Mouse (Mus musculus) limb, embryonic 15.5 days (tissue): Measurements from ENCODE around the gene Arhgap22. TPM values are rescaled to one million over a fixed set of nuclear protein-coding genes. Genes with fewer than 3 reads are reported as not detected.
A peak's percentile ranks its signal among the peaks of the same experiment; 100 is the strongest.

Experiments used
- ATAC-seq: fragments of 200-750 bp; cut with Nextera tagmentation; 2 replicates; pipeline ENCODE4 v1.8.0; 2017; ENCODE audit warnings: low read depth, moderate TSS enrichment; ENCODE audit not compliant: insufficient number of reproducible peaks, low FRiP score, low TSS enrichment
- H3K27ac ChIP-seq: fragments of 300-500 bp; sonication (generic); 2 replicates; pipeline ENCODE4 v1.5.1; 2015; ENCODE audit warnings: moderate library complexity, mild to moderate bottlenecking, inconsistent platforms
- H3K27me3 ChIP-seq: fragments of 300-500 bp; sonication (generic); 2 replicates; pipeline ENCODE4 v1.6.1; 2015; ENCODE audit warnings: inconsistent platforms
- H3K36me3 ChIP-seq: fragments of 300-500 bp; sonication (generic); 2 replicates; pipeline ENCODE4 v1.6.1; 2015; ENCODE audit warnings: inconsistent platforms
- H3K4me1 ChIP-seq: fragments of 300-500 bp; sonication (generic); 2 replicates; pipeline ENCODE4 v1.6.1; 2015; ENCODE audit warnings: inconsistent platforms
- H3K4me2 ChIP-seq: fragments of 300-500 bp; sonication (generic); 2 replicates; pipeline ENCODE4 v1.6.1; 2015; ENCODE audit warnings: mild to moderate bottlenecking, inconsistent platforms
- H3K4me3 ChIP-seq: fragments of 300-500 bp; sonication (generic); 2 replicates; pipeline ENCODE4 v1.5.1; 2015; ENCODE audit warnings: mild to moderate bottlenecking, inconsistent platforms
- H3K9ac ChIP-seq: fragments of 300-500 bp; sonication (generic); 2 replicates; pipeline ENCODE4 v1.6.1; 2015; ENCODE audit warnings: inconsistent platforms
- H3K9me3 ChIP-seq: fragments of 300-500 bp; sonication (generic); 2 replicates; pipeline ENCODE4 v1.6.1; 2016; ENCODE audit warnings: inconsistent platforms
- WGBS: fragments of 180-500 bp; shearing (Covaris S2); methylation state at CpG from one replicate; pipeline ENCODE4 v1.1.7; 2015; 5-methylcytosine and 5-hydroxymethylcytosine counted together
- polyA plus RNA-seq: library from polyadenylated mRNA; unstranded; fragments of >200 nt; fragmentation: Nextera tagmentation; extraction: Ambion mirVana; gene quantifications from 2 replicates; pipeline ENCODE4 v1.2.1, GENCODE M21; 2015

Gene Arhgap22
- 6.7 and 7.1 TPM in 2 replicates for polyA plus RNA-seq

DNA sequence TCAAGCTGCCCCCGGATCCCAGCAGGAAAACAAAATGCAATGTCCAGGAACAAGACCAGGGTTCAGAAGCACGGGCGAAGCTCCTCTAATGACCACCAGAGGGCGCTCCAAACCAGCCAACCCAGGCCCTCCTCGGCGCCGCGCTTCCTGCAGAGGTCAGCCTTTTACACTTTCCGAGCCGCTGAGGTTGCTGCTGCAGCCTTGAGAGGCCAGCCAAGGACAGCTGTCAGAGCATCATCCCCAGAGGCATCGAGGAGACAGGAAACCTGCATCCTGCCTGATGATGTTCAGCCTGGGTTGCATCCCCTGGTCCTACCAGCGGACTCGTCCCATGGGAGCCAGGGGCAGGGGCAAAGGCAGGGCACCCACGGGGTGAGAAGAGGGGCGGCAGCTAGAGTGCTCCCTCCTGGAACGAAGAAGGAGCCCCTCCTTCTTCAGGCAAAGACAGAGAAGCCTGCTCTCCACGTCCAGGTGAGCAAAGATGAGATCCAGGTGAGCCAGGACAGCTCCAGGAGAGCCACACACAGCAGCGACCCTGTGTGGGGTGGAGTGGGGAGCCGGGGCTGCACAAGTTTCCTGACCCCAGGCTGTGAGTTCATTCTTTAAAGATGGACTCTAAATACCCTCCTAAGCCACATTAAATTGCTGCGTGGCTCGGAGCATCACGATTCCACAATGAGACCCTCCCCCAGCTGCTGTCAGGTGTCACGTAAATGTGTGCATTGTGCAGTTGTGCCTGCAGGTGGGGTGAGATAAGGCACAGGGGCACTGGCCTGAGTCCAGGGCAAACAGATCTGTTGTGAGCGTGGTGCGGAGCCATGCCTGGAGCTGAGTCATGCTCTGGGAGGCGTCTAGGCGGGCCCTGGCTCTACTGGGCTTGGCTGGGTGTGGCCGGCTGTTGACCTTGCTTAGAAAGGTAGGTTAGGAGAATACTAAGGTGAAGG lies at the start of gene Arhgap22:
TSS of gene Arhgap22 (plus strand) at position 204 of the 944 bp plus-strand sequence.
- peak; percentile 45 for ATAC-seq
- WGBS, result 15% methylated on average over 28 of the region's 28 CpGs
- no peak within 1 kb of the TSS for H3K9ac ChIP-seq
- no peaks in the 10 kb centered on the region for H3K9me3 ChIP-seq
- H3K27ac ChIP-seq, result no peak within 1 kb of the TSS
- H3K4me1 ChIP-seq, result peaks cover 6% of the 10 kb centered on the region
- no peak within 1 kb of the TSS for H3K4me3 ChIP-seq
- no peaks in the 10 kb centered on the region for H3K36me3 ChIP-seq
- H3K4me2 ChIP-seq, result peak within 1 kb of the TSS; percentile 25
- H3K27me3 ChIP-seq, result peaks cover 25% of the 10 kb centered on the region

DNA sequence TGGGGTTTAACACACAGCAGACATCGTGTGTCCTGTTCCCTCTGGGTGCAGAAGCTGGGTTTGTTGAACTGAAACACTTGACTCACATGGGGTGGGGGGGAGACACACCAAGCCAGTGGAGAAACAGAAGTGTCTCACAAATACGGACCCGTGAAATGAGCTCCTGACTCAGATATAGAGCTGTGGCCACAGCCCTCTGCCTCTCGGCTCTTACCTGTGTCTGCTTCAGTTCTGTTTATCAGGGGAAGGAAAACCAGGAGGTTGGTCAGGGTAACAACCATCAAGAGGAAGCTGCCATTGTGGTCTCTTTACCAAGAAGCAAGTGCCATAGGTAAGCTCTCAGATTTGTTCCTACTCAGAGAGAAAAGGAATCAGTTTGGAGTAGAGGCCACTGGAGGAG lies 45.1 kb upstream of the Arhgap22 start:
- Histone ChIP-seq H3K27me3 (no peaks in the 10 kb centered on the region), H3K36me3 (no peaks in the 10 kb centered on the region), H3K27ac (no peak overlapping the region), H3K9me3 (no peaks in the 10 kb centered on the region), H3K9ac (no peak overlapping the region), H3K4me3 (no peak overlapping the region), H3K4me2 (no peak overlapping the region), H3K4me1 (no peaks in the 10 kb centered on the region)
- ATAC-seq, result no peak
- 89% methylated on average over 4 of the region's 4 CpGs for WGBS

DNA sequence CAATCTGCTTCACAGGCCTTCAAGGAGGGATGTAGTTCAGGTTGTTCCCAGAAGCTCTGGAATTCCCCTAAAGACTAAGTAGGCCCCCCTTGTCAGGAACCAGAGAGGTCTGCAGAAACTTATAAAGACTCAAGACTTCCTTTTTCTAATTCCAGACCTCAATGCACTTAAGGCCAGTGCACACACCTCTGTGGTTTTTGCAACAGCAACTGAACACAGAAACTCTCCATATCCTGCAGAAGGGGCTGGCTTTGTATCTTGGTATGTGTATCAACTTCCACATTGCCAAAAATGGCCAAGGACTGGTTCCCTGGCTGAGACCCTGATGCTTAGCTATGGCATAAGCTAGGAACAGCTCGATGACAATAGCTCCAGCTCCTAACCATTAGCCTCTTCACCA lies 41.9 kb upstream of the Arhgap22 start:
- 70% methylated on average over 1 of the region's 1 CpGs for WGBS
- Histone ChIP-seq H3K27me3 (no peaks in the 10 kb centered on the region), H3K9me3 (no peaks in the 10 kb centered on the region), H3K27ac (no peak overlapping the region), H3K9ac (no peak overlapping the region), H3K4me1 (no peaks in the 10 kb centered on the region), H3K4me2 (no peak overlapping the region), H3K4me3 (no peak overlapping the region), H3K36me3 (no peaks in the 10 kb centered on the region)
- no peak for ATAC-seq

DNA sequence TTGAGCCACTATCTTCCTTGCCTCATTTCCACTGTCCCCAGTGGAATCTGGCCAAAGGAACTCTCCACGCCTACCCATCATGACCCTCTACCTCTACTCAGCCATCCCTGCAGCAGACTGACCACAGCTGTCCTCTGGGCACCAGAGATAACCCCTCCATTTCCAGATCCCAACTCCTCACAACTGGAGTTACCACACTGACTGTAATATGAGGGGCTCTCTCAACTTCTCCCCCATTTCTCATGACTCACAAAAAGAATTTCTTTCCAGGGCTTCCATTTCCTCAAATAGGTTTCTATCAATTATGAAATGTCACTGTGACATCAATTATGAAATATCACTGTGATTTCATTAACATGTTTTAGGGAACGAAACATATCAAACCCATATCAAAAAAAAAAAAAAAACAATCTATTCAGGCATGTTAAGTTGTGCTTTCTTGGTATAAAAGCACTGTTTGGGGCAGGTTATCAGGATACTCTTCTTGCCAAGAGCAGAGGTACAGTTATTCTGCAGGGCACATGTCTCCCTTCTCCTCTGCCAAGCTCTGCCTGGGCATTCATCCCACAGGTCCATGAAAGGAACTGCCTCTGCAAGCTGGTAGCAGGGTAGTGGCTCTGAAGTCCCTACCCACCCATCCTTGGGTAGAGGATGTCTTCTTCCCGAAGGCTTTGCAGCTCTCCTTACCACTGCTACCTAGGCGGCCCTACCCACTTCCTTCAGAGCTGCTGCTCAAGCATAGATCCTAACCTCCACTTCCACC lies 38.6 kb upstream of the Arhgap22 start:
- ATAC-seq, result no peak
- WGBS, result 75% methylated on average over 4 of the region's 4 CpGs
- Histone ChIP-seq H3K27ac (no peak overlapping the region), H3K36me3 (no peaks in the 10 kb centered on the region), H3K9ac (no peak overlapping the region), H3K27me3 (no peaks in the 10 kb centered on the region), H3K4me1 (no peaks in the 10 kb centered on the region), H3K4me3 (no peak overlapping the region), H3K4me2 (no peak overlapping the region), H3K9me3 (no peaks in the 10 kb centered on the region)

DNA sequence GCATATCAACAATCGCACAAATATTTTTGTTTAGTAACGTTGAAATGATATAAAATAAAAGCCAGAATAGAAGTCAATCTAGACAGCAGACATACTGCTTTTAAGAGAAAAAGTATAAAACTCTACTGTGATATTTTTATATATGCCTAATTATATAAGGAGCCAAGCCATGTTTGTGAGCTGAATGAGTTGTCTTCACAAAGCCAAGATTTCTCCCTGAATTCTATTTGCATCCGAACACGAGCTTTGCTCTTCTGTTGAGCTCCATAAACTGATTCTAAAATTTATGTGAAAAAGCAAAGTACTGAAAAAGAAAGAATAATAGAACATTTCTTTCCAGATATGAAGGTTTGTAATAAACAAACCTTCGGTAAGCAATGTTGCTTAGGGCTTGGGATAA lies 33.7 kb upstream of the Arhgap22 start:
- Histone ChIP-seq H3K27me3 (no peaks in the 10 kb centered on the region), H3K4me3 (no peak overlapping the region), H3K9me3 (no peaks in the 10 kb centered on the region), H3K27ac (no peak overlapping the region), H3K9ac (no peak overlapping the region), H3K4me1 (no peaks in the 10 kb centered on the region), H3K4me2 (no peak overlapping the region), H3K36me3 (no peaks in the 10 kb centered on the region)
- no peak for ATAC-seq
- WGBS, result 82% methylated on average over 5 of the region's 5 CpGs

DNA sequence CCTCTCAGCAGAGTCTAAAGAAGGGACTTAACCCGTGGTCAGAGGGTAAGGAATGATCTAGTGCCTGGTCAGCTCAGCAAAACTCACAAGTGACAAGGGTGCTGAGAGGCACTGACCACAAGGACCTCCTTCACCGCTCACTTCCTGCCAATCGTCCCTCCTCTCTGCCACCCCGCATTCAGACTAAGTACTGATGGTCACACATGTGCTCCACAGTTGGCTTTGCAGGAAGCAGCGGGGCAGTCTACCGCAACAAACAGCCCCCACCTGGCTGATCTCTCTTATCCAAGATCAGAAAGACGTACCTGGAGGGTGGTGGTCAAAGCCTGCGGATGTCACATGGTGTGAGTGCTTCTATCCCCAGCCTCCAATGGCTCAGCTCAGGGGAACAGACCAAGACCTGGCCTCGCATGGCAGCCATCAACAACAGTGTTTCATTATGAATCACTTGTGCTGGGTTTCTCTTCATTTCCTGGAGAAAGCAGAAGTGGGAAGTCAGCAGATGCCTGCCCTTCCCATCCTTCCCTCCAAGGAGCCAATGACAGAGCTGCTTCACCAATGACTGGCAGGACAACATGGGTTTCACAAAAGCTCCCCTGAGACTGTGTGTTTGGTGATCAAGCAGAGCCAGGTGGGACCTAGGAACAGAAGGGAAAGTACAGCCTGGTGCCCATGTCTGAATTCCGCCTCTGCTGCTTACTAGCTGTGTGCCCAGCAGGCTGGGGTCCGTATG lies 28.6 kb upstream of the Arhgap22 start, which contains the start of gene Wdfy4:
TSS of gene Wdfy4 (minus strand) at position 441 of the 733 bp plus-strand sequence.
- no peak for ATAC-seq
- 82% methylated on average over 11 of the region's 11 CpGs for WGBS

DNA sequence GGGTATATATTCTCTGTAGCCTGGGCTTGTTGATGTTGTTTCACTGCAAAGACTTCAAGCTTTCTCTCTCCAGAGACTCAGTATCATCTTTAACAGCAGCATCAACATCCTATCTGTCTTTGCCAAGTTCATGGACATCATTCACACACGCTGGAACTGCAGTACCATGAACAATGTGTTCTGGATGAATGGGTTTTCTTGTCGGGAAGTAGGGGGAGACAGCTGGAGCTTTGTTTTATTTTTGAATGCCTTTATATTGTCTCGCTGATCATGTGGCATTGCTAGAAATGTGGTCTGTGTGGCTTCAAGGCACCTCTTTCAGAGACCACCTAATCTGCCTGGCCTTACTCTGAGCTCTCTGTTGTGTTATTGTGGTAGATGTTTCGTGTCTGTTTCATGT lies 26.6 kb upstream of the Arhgap22 start:
- no peak for ATAC-seq
- 68% methylated on average over 4 of the region's 4 CpGs for WGBS

More for the DNA sequence above, 28.6 kb upstream of the Arhgap22 start, which contains the start of gene Wdfy4:
- no peaks in the 10 kb centered on the region for H3K36me3 ChIP-seq
- no peak within 1 kb of the TSS for H3K4me2 ChIP-seq
- no peaks in the 10 kb centered on the region for H3K27me3 ChIP-seq
- no peak within 1 kb of the TSS for H3K27ac ChIP-seq
- peaks cover 3% of the 10 kb centered on the region; the same call in 1 of the 2 replicates for H3K4me1 ChIP-seq
- H3K9ac ChIP-seq, result no peak within 1 kb of the TSS
- H3K9me3 ChIP-seq, result no peaks in the 10 kb centered on the region
- H3K4me3 ChIP-seq, result no peak within 1 kb of the TSS

DNA sequence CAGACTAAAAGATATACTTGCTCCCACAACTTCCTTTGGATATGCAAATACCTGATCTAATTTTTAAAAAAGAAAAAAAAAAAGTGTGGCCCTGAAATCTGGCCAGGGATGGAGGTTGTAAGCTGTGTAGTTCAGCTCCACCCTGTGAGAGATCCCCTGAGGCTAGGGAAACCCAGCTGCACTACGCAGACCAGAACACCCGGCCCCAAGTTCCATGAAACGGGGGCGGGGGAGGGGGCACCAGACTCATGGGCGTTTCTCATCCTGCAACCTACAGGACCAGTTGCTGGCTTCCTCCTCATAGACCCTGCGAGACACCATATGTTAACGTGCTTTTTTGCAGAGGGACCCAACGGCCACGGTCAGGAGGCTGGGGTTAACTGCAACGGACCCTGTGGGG lies 24.6 kb upstream of the Arhgap22 start:
- 52% methylated on average over 10 of the region's 10 CpGs for WGBS

More for the DNA sequence above, 26.6 kb upstream of the Arhgap22 start:
- Histone ChIP-seq H3K4me3 (no peak overlapping the region), H3K9me3 (no peaks in the 10 kb centered on the region), H3K4me1 (peaks cover 3% of the 10 kb centered on the region; the same call in 1 of the 2 replicates), H3K36me3 (no peaks in the 10 kb centered on the region), H3K9ac (no peak overlapping the region), H3K4me2 (no peak overlapping the region), H3K27me3 (no peaks in the 10 kb centered on the region), H3K27ac (no peak overlapping the region)

DNA sequence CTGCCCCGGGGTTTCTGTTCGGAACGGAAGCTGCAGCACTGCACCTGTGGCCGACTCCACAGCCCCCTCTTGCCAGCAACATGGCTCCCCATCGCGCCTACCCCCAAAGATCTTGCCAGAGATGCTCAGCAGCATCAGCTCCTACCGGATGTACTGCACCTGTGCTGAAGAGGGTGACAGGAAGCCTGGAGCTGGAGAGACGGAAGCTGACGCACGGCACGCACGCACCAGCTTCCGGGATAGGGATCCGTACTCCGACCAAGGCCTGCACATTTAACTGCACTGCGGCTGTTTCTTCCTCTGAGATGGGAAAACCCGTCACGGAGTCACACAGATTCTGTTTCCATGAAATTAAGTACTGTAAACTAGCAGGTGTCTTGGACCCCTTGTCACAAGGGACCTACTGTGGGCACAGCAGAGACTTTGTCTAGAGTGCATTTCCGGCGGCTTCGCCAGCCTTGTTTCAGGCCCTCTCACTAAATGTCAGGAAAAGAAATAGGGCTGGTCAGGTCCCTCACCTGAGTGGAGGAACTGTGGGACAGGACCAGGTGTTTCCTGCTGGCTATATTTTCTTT lies 23.9 kb upstream of the Arhgap22 start:
- Histone ChIP-seq H3K4me2 (no peak overlapping the region), H3K27me3 (no peaks in the 10 kb centered on the region), H3K4me1 (peaks cover 3% of the 10 kb centered on the region; the same call in 1 of the 2 replicates), H3K4me3 (no peak overlapping the region), H3K9ac (no peak overlapping the region), H3K36me3 (no peaks in the 10 kb centered on the region), H3K27ac (no peak overlapping the region), H3K9me3 (no peaks in the 10 kb centered on the region)
- ATAC-seq, result no peak
- 91% methylated on average over 21 of the region's 21 CpGs for WGBS

More for the DNA sequence above, 24.6 kb upstream of the Arhgap22 start:
- H3K27me3 ChIP-seq, result no peaks in the 10 kb centered on the region
- no peak overlapping the region for H3K27ac ChIP-seq
- no peak overlapping the region for H3K4me2 ChIP-seq
- no peak for ATAC-seq
- no peak overlapping the region for H3K4me3 ChIP-seq
- no peaks in the 10 kb centered on the region for H3K9me3 ChIP-seq
- peaks cover 3% of the 10 kb centered on the region; the same call in 1 of the 2 replicates for H3K4me1 ChIP-seq
- no peaks in the 10 kb centered on the region for H3K36me3 ChIP-seq
- H3K9ac ChIP-seq, result no peak overlapping the region

DNA sequence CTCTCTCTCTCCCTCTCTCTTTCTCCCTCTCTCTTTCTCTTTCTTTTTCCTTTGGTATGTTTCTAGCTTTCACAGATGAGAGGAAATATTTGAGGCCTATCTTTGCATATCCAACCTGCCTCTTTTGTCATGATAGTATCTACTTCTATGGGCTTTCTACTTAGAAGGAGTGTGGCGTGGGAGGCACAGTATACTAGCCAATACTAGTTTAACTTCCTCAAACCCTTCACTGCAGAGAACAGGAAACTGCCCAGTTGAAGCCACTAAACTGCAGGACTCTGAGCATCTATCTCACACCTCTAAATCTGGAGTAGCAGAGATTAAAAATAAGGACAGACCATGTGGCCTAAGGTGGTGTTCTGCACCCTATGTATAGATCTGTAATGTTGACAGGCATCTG lies 23.2 kb upstream of the Arhgap22 start:
- WGBS, result 70% methylated on average over 1 of the region's 1 CpGs
- Histone ChIP-seq H3K9ac (no peak overlapping the region), H3K27me3 (no peaks in the 10 kb centered on the region), H3K9me3 (no peaks in the 10 kb centered on the region), H3K4me1 (peaks cover 3% of the 10 kb centered on the region; the same call in 1 of the 2 replicates), H3K36me3 (no peaks in the 10 kb centered on the region), H3K27ac (no peak overlapping the region), H3K4me3 (no peak overlapping the region), H3K4me2 (no peak overlapping the region)
- no peak for ATAC-seq

DNA sequence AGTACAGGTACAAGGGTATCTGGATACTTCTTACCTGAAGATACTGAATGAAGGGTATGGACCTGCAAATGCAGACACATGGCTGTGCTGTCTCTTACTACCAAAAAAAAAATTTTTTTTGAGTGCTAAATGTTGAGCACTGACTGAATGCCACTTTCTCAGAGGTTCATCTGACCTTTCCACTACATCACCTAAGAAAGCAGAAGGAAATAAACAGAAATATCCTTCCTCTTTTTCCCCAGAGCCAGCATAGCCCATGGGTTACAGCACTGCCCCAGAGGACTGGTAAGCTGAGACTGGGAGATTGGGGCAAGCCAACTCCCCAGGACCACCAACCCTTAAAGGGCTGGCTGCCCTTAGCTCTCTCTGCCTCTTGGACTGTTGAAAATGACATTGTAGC lies 20.1 kb upstream of the Arhgap22 start:
- Histone ChIP-seq H3K27ac (no peak overlapping the region), H3K4me3 (no peak overlapping the region), H3K9ac (no peak overlapping the region), H3K9me3 (no peaks in the 10 kb centered on the region), H3K4me2 (no peak overlapping the region), H3K27me3 (no peaks in the 10 kb centered on the region), H3K4me1 (peaks cover 3% of the 10 kb centered on the region; the same call in 1 of the 2 replicates), H3K36me3 (no peaks in the 10 kb centered on the region)
- ATAC-seq, result no peak
